Mouse (Mus musculus): ENCODE data around the gene Eef2.
"Not testable (repeated sequence)": the region's sequence is repeated elsewhere in the genome, so short reads cannot be mapped to it uniquely, and the experiment has no call there.

The Eef2 gene

GRCm38 (mm10) chr10:81151261-81151660 is 25.2 kb upstream of the Eef2 start:
- DNase-seq: no peak

- no peak for DNase-seq
Observed at GRCm38 (mm10) chr10:81152609-81153008, 23.8 kb upstream of the Eef2 start.

GRCm38 (mm10) chr10:81154313-81154712 is 22.1 kb upstream of the Eef2 start:
- DNase-seq: no peak

GRCm38 (mm10) chr10:81154736-81155135 is 21.7 kb upstream of the Eef2 start:
- no peak for DNase-seq

- no peak for DNase-seq
Observed at GRCm38 (mm10) chr10:81161602-81162317, 14.7 kb upstream of the Eef2 start.

- DNase-seq: no peak
Observed at GRCm38 (mm10) chr10:81162318-81162652, 14.1 kb upstream of the Eef2 start.

GRCm38 (mm10) chr10:81165118-81165517 is 11.3 kb upstream of the Eef2 start:
- DNase-seq: peak in 1 of 2 experiments; percentile 53

GRCm38 (mm10) chr10:81167200-81168086 is 9.0 kb upstream of the Eef2 start, which contains the start of gene Pias4:
TSS of gene Pias4 (minus strand) at chr10:81167923.
- DNase-seq: peak; percentile 100

- no peak for DNase-seq
Observed at GRCm38 (mm10) chr10:81168087-81168431, 8.4 kb upstream of the Eef2 start.

- peak; percentile 90 to 93 for DNase-seq
Observed at GRCm38 (mm10) chr10:81168521-81169244, 7.7 kb upstream of the Eef2 start.

- not testable (repeated sequence) for DNase-seq
Observed at GRCm38 (mm10) chr10:81169411-81169900, 7.0 kb upstream of the Eef2 start.

GRCm38 (mm10) chr10:81173132-81173531 is 3.3 kb upstream of the Eef2 start:
- DNase-seq: peak; percentile 76 to 78

GRCm38 (mm10) chr10:81174617-81175344 is 1.6 kb upstream of the Eef2 start:
- DNase-seq: peak; percentile 86 to 90

- not testable (repeated sequence) for DNase-seq
Observed at GRCm38 (mm10) chr10:81175345-81175701, 1.1 kb upstream of the Eef2 start.

- peak in 1 of 2 experiments; percentile 51 for DNase-seq
Observed at GRCm38 (mm10) chr10:81175936-81176465, 430 bp upstream of the Eef2 start.

- no peak for DNase-seq
Observed at GRCm38 (mm10) chr10:81177491-81177925, 1.1 kb downstream of the Eef2 start.

- DNase-seq: no peak
Observed at GRCm38 (mm10) chr10:81177958-81178712, 1.7 kb downstream of the Eef2 start.

GRCm38 (mm10) chr10:81178927-81179326 is 2.5 kb downstream of the Eef2 start:
- no peak for DNase-seq

GRCm38 (mm10) chr10:81179451-81180342 is 3.3 kb downstream of the Eef2 start:
- DNase-seq: no peak

GRCm38 (mm10) chr10:81180946-81181345 is 4.5 kb downstream of the Eef2 start:
- no peak for DNase-seq
